Mouse (Mus musculus): ENCODE measurements around the gene Plekhh3.

DNA sequence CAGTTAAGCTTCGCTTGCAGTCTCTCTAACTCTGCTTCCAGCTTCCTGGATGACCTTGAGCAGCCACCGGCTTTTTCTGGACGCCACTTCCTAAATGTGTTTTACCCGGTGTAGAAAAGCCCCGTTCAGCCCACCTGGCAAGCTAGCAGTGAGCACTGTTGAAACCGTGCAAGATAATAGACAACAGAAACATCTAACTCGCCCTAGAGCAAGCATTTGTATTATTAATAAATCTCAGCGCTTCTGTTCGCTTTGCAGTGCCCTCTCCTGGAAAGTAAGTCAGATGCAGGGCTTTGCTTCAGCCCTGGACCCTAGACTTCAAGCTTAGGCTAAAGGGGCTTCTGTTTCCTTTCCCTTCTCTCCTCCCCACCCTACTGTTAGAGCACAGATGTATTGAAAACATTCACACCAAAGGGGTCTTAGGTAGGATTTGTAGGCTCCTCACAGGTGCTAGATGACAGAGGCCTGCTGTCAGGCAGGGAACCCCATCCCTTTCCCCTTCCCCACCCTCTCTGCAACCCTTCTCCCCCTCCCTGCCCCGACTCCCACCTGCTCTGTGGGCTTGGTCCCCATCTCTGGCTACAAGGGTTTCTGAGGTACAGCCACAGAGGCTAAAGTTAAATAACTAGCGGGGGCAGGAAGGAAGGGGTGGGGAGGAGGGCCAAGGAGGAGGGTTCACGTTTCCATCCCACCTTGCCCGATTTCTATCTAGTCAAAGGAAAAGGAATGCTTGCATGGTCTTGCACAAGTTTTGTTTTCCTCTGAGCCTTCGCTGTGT, 3.9 kb upstream of the Plekhh3 start, which contains the start of gene Ccr10:
- TF ChIP-seq GATA1 (IDR thresholded peaks at IDR 0.05; ENCODE audit: borderline replicate concordance, low read length) (no peak), FLI1 (IDR thresholded peaks at IDR 0.05; ENCODE audit: low read length) (no peak)
